In genomic region chr13:43503395-43503850, GRCm38 (mm10) we compare ENCODE assay signal across 8 mouse cellular contexts. TPM values are rescaled to one million over a fixed set of nuclear protein-coding genes. Genes with fewer than 3 reads are reported as not detected.
DNase-seq lines count a peak whose midpoint lies in the region; ATAC-seq and TF ChIP-seq lines count a peak whose summit lies in the region.

No protein-coding gene starts in this region.

- WGBS in heart, embryonic 10.5 days: 1% methylated on average over 19 of the region's 19 CpGs
- WGBS in lung, postnatal 0 days: 4% methylated on average over 18 of the region's 19 CpGs

- peaks cover 13% of the 10 kb centered on the region for H3K4me1 ChIP-seq in heart, embryonic 10.5 days
- peaks cover 6% of the 10 kb centered on the region; the same call in 1 of the 2 replicates for H3K4me1 ChIP-seq in lung, postnatal 0 days (ENCODE audit: insufficient read depth, low read depth, low read length)

- peak; percentile 64 for TF ChIP-seq EP300 in lung, postnatal 0 days (IDR thresholded peaks at IDR 0.05)

- no peak overlapping the region for H3K9ac ChIP-seq in lung, postnatal 0 days (replicated peaks; ENCODE audit: low read depth)

- H3K27ac ChIP-seq in heart, embryonic 10.5 days: peak overlapping the region; percentile 86
- peak overlapping the region; percentile 75 for H3K27ac ChIP-seq in lung, postnatal 0 days (ENCODE audit: low read length)

- H3K36me3 ChIP-seq in heart, embryonic 10.5 days: no peaks in the 10 kb centered on the region
- H3K36me3 ChIP-seq in lung, postnatal 0 days (ENCODE audit: insufficient read depth, low read length): no peaks in the 10 kb centered on the region

- ATAC-seq in lung, postnatal 0 days: peak; percentile 87

- H3K4me3 ChIP-seq in heart, embryonic 10.5 days: peak overlapping the region; percentile 60
- peak overlapping the region; percentile 24 for H3K4me3 ChIP-seq in lung, postnatal 0 days (ENCODE audit: low read depth, low read length)

- peak; percentile 38 for DNase-seq in ES-CJ7 (ENCODE audit: low read depth, low spot score)
- DNase-seq in adrenal gland, postnatal 25 days: peak; percentile 20
- peak; percentile 80 for DNase-seq in heart, embryonic 10.5 days (ENCODE audit: low spot score)
- DNase-seq in kidney, adult 9 months: peak; percentile 43
- DNase-seq in lung, postnatal 0 days (ENCODE audit: low spot score): peak; percentile 86
- DNase-seq in retina, postnatal 1 day: peak; percentile 79
- DNase-seq in frontal cortex, postnatal 14 days (ENCODE audit: low spot score in 2 of 2): no peak
- no peak for DNase-seq in frontal cortex, postnatal 10 days (ENCODE audit: low spot score in 2 of 2)

- H3K9me3 ChIP-seq in heart, embryonic 10.5 days: no peaks in the 10 kb centered on the region
- no peaks in the 10 kb centered on the region for H3K9me3 ChIP-seq in lung, postnatal 0 days (ENCODE audit: low read length)

- no peaks in the 10 kb centered on the region for H3K27me3 ChIP-seq in heart, embryonic 10.5 days (ENCODE audit: insufficient read depth, poor library complexity, severe bottlenecking)
- H3K27me3 ChIP-seq in lung, postnatal 0 days (replicated peaks; ENCODE audit: insufficient read depth, low read length): no peaks in the 10 kb centered on the region

- H3K4me2 ChIP-seq in lung, postnatal 0 days (replicated peaks; ENCODE audit: low read depth, low read length): peak overlapping the region; percentile 54

- peak; percentile 19 for TF ChIP-seq CTCF in lung, postnatal 0 days (IDR thresholded peaks at IDR 0.05)

RNA-seq across cellular contexts. Expression of gene Ranbp9, which starts 22.3 kb away (rescaled TPM):
- 56.6 and 64.7 TPM in 2 replicates for total RNA-seq in adrenal gland, postnatal 25 days (2021)
- 6.8 and 11.6 TPM in 2 replicates for polyA plus RNA-seq in heart, embryonic 10.5 days (2016; fragmentation: Nextera tagmentation; extraction: Ambion mirVana)
- polyA plus RNA-seq in lung, postnatal 0 days (2015; fragmentation: Nextera tagmentation; extraction: Ambion mirVana): 12.4 and 14.2 TPM in 2 replicates

RNA-seq across cellular contexts. Expression of gene Mcur1, which starts 56.6 kb away (rescaled TPM):
- 38.0 and 38.6 TPM in 2 replicates for total RNA-seq in adrenal gland, postnatal 25 days (2021)
- 13.6 and 15.2 TPM in 2 replicates for polyA plus RNA-seq in heart, embryonic 10.5 days (2016; fragmentation: Nextera tagmentation; extraction: Ambion mirVana)
- polyA plus RNA-seq in lung, postnatal 0 days (2015; fragmentation: Nextera tagmentation; extraction: Ambion mirVana): 20.0 and 21.0 TPM in 2 replicates

Comparison
In these comparisons a context has a peak if more than half of its experiments do, and no peak if none do; other contexts are left out.
1. DNase-seq: peak in ES-CJ7 (single experiment), adrenal gland, postnatal 25 days (single experiment), heart, embryonic 10.5 days (single experiment), kidney, adult 9 months (single experiment), lung, postnatal 0 days (single experiment) and retina, postnatal 1 day (single experiment); none in frontal cortex, postnatal 14 days (0 of 2) and frontal cortex, postnatal 10 days (0 of 2).